Mouse (Mus musculus) lung, adult 2 months (tissue): ENCODE data around the gene Tchp.

Experiments used
- CTCF ChIP-seq: fragments of 200-500 bp; IDR thresholded peaks from 2 replicates; pipeline ENCODE4 v1.5.1; 2011; ENCODE audit warnings: mild to moderate bottlenecking, low read length, control low read depth; ENCODE audit not compliant: insufficient read depth
- POLR2A ChIP-seq: fragments of 200-500 bp; IDR thresholded peaks from 2 replicates; pipeline ENCODE4 v1.6.1; 2011; ENCODE audit warnings: low read depth, mild to moderate bottlenecking, control low read depth, low read length, borderline replicate concordance; ENCODE audit errors: extremely low read depth

GRCm38 (mm10) chr5:114730129-114730528 lies 22.6 kb downstream of the Tchp start:
- TF ChIP-seq POLR2A (no peak), CTCF (no peak)
